Mouse (Mus musculus): ENCODE data around the gene Sox30. TPM values are rescaled to one million over a fixed set of nuclear protein-coding genes. Genes with fewer than 3 reads are reported as not detected.
A peak's percentile ranks its signal among the peaks of the same experiment; 100 is the strongest.
"Not testable (repeated sequence)": the region's sequence is repeated elsewhere in the genome, so short reads cannot be mapped to it uniquely, and the experiment has no call there.

Gene Sox30
- total RNA-seq, 1 experiment from 2014 or later = not detected

DNA sequence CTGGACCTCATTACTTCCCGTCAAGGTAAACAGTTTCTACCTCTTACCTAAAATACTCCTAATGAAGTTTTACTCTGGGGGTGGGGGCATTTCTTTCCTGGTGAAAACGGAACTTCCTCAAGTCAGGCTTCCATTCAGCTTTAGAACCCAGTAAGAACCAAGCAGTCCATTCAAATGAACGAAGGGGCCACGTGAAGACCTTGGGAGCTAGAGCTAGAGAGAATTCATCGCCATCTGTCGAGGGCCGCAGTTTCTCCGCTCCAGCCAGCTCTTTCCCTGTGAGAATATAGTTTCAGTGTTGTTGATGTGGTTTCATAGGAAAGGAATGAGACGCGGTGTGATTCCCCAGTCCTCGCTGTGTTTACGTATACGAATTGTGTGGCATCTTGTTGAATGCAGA, 12.0 kb downstream of the Sox30 start:
- no peak for ATAC-seq (replicated peaks; ENCODE audit: low read depth, poor library complexity, severe bottlenecking)

- peak; percentile 81 for ATAC-seq (replicated peaks; ENCODE audit: low read depth, poor library complexity, severe bottlenecking)
Observed at GRCm38 (mm10) chr11:46016061-46016460, 36.0 kb downstream of the Sox30 start.

- ATAC-seq (replicated peaks; ENCODE audit: low read depth, poor library complexity, severe bottlenecking) = no peak
Observed at GRCm38 (mm10) chr11:46020246-46020645, 40.1 kb downstream of the Sox30 start.

GRCm38 (mm10) chr11:46021850-46022249, 41.7 kb downstream of the Sox30 start:
- ATAC-seq (replicated peaks; ENCODE audit: low read depth, poor library complexity, severe bottlenecking) = no peak

DNA sequence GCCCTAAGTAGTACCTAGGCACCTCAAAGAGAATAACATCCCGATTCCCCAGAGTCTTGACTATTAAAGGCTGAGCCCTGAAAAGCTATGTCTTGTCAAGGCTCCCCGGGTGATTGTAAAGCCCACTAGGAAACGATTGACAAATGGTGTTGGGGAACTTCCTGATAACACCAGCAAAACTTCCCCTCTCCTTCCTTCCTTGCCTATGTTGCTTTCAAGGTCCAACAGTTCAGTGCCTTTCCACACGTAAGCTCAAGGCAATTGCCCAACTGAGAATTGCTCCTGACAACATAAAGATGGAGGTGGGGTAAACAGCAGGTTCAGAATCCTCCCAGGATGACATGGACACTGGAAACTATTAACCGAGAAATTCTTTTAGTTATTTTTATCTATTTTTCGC, 42.9 kb downstream of the Sox30 start:
- no peak for ATAC-seq (replicated peaks; ENCODE audit: low read depth, poor library complexity, severe bottlenecking)

GRCm38 (mm10) chr11:46025962-46026392, 45.9 kb downstream of the Sox30 start:
- ATAC-seq (replicated peaks; ENCODE audit: low read depth, poor library complexity, severe bottlenecking) = no peak

DNA sequence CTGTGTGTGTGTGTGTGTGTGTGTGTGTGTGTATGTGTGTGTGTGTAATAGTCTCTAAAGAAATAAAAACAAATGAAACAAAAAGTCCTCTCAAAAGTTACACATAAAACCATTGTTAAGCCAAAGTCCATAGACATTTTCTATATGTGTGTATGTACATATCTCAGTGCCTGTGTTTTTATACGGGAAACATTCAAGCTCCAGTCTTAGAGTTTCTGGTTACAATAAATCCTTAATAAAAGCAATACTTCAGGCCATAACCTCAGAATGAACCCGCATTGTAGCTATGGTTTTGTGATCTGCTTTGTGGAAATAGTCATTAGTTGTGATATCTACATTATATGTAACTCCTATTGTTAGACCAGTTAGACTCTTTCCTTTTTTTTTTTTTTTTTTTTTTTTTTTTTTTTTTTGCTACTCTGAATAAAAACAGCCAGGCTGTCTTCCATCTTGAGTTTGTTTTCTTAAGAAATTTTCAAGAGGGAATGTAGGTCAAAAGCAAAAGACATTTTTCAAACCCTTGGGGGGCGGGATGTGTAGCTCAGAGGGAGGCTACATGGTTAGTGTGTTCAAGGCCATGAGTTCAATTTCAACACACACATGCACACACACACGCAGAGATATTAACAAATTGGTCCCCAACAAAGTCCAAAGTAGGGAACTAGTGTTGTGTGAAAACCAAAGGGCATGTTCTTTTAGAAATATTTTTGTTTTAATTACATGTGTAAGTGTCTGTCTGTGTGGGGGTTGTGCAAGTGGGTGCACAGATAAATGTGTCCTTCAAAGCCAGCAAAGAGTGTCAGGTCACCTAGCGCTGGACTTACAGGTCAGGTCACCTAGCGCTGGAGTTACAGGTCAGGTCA, 48.1 kb downstream of the Sox30 start:
- no peak for ATAC-seq (replicated peaks; ENCODE audit: low read depth, poor library complexity, severe bottlenecking)

GRCm38 (mm10) chr11:46029485-46029884, 49.4 kb downstream of the Sox30 start:
- ATAC-seq (replicated peaks; ENCODE audit: low read depth, poor library complexity, severe bottlenecking) = no peak

GRCm38 (mm10) chr11:46030026-46030425, 49.9 kb downstream of the Sox30 start:
- ATAC-seq (replicated peaks; ENCODE audit: low read depth, poor library complexity, severe bottlenecking) = no peak

- no peak for ATAC-seq (replicated peaks; ENCODE audit: low read depth, poor library complexity, severe bottlenecking)
Observed at GRCm38 (mm10) chr11:46031470-46031869, 51.4 kb downstream of the Sox30 start.

GRCm38 (mm10) chr11:46032956-46033355, 52.8 kb downstream of the Sox30 start:
- ATAC-seq (replicated peaks; ENCODE audit: low read depth, poor library complexity, severe bottlenecking) = no peak

- ATAC-seq (replicated peaks; ENCODE audit: low read depth, poor library complexity, severe bottlenecking) = no peak
Observed at GRCm38 (mm10) chr11:46036374-46036773, 56.3 kb downstream of the Sox30 start.

- ATAC-seq (replicated peaks; ENCODE audit: low read depth, poor library complexity, severe bottlenecking) = no peak
Observed at GRCm38 (mm10) chr11:46038901-46039300, 58.8 kb downstream of the Sox30 start.

DNA sequence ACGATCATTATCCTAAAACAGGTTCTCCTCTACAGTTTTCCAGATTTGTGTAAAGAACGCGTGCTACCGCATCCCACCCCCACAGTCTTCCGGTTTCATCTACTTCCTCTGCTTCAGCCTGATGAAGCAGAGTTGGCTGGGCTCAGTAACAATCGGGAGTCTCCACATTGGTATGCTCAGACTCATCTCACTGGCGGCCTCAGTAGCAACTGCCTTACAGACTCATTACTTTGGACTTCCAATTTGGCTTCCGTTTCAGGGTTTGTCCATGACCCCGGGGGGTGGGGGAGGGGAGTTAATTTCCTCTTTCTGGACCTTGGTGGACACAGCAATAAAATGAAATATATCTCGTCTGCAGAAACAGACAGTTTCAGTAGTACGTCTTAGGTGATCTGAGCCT, 59.2 kb downstream of the Sox30 start:
- ATAC-seq (replicated peaks; ENCODE audit: low read depth, poor library complexity, severe bottlenecking) = no peak

DNA sequence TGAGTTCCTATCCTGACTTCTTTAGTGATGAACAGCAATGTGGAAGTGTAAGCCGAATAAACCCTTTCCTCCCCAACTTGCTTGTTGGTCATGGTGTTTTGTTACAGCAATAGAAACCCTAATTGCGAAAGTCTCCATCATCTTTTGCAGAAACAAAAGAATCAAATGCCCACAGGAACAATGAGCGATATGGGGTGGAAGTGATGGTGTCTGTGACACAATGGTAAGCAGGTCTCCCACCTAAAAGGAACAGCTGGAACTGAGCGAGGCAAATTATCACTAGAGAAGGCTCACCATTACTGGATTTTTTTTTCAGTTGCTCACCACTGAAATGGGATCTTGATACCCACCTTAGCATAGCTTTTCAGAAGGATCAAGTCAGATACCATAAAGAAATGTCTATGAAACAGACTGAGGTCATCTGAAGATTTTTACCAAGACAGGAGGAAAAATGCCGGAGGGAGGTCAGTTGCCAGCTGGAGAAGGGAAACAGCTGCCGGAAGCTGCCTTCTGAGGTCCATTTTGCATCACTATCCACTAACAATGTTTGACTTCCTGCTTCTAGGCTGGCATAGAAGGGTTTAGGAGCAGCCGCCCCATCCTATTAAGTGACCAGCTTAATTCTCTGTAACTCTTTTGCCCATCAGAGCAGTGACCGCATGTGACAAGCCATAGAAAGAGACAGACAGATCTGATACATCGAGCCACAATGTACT, 60.9 kb downstream of the Sox30 start:
- no peak for ATAC-seq (replicated peaks; ENCODE audit: low read depth, poor library complexity, severe bottlenecking)

DNA sequence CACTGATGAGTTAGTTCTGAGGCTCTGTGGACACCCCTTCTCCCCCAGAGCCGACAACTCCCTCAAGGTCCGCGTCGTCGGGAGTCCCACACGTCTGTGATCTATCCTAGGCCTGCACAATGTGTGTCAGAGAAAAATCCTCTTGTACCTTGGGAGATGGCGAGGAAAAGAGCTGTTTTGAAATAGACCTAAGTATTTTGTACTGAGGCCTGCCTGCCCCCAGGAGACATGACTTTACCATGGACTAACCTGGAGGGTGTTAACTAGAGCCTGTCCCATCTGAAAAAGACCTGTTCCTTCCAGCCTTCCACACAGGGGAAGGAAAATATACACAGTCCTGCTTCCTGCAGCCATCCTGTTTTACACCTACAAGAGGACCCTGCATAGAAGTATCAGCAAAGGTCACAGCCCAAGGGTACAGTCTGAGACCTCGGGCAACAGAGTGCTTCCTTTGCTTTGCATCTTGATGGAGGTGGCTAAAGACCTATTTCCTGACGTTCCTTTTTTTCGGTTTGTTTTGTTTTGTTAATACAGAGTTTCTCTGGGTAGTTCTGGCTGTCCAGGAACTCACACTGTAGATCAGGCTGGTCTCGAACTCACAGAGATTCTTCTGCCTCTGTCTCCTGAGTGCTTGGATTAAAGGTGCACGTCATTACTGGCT, 61.6 kb downstream of the Sox30 start:
- no peak for ATAC-seq (replicated peaks; ENCODE audit: low read depth, poor library complexity, severe bottlenecking)

- no peak for ATAC-seq (replicated peaks; ENCODE audit: low read depth, poor library complexity, severe bottlenecking)
Observed at GRCm38 (mm10) chr11:46044781-46045180, 64.7 kb downstream of the Sox30 start.

DNA sequence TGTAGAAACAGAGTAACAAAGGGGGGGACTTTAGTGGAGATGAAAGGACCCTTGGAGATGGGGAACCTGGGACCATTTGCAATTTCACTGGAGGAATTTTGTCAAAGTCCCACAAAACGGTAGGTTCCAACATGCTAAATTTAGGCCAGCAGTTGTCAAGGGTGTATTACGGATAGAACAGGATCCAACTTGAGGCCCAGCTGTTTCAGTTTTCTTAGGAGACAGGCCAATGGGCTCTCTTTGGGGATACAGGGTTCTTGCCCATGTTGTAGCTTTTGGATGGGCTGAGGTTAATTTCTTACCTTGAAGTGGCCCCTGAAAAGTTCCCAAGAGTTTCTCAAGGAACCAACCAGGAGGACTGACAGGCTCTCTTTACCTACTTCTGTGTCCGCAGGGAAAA, 67.2 kb downstream of the Sox30 start:
- no peak for ATAC-seq (replicated peaks; ENCODE audit: low read depth, poor library complexity, severe bottlenecking)

- peak; percentile 56 for ATAC-seq (replicated peaks; ENCODE audit: low read depth, poor library complexity, severe bottlenecking)
Observed at GRCm38 (mm10) chr11:46052105-46052659, 72.1 kb downstream of the Sox30 start, which contains the start of gene Gm12166. Gm12166 (minus strand) TSS chr11:46052321.

DNA sequence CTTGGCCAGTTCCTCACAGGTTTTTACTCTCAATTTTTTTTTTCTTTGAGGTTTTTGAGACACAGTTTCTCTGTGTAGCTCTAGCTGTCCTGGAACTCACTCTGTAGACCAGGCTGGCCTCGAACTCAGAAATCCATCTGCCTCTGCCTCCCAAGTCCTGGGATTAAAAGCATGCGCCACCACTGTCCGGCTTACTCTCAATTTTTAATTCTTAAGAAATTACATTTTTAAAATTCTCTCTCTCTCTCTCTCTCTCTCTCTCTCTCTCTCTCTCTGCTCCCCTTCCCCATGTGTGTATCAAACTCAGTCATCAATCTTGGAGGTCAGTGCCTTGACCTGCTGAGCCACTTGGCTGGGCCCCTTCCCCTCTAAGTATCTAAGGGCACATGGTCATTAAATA, 73.3 kb downstream of the Sox30 start:
- not testable (repeated sequence) for ATAC-seq (replicated peaks; ENCODE audit: low read depth, poor library complexity, severe bottlenecking)

All from common myeloid progenitor, adult 5-6 weeks (primary cell).